Mouse (Mus musculus) liver, embryonic 15.5 days (tissue): Measurements from ENCODE around the gene Olfr670. TPM values are rescaled to one million over a fixed set of nuclear protein-coding genes. Genes with fewer than 3 reads are reported as not detected.
"Not testable (repeated sequence)": the region's sequence is repeated elsewhere in the genome, so short reads cannot be mapped to it uniquely, and the experiment has no call there.

Source experiments
- ATAC-seq: fragments of 200-750 bp; cut with Nextera tagmentation; 2 replicates; pipeline ENCODE4 v1.8.0; 2017; ENCODE audit warnings: moderate number of reproducible peaks, mild to moderate bottlenecking, moderate library complexity; ENCODE audit not compliant: insufficient read depth
- H3K27ac ChIP-seq: fragments of 300-500 bp; sonication (generic); replicated peaks from 2 replicates; pipeline ENCODE4 v1.5.1; 2015; ENCODE audit warnings: mild to moderate bottlenecking, inconsistent platforms
- H3K27me3 ChIP-seq: fragments of 300-500 bp; sonication (generic); 2 replicates; pipeline ENCODE4 v1.6.1; 2015; ENCODE audit warnings: mild to moderate bottlenecking, inconsistent platforms
- H3K36me3 ChIP-seq: fragments of 300-500 bp; sonication (generic); replicated peaks from 2 replicates; pipeline ENCODE4 v1.6.1; 2015; ENCODE audit warnings: moderate library complexity, mild to moderate bottlenecking, inconsistent platforms
- H3K4me1 ChIP-seq: fragments of 300-500 bp; sonication (generic); replicated peaks from 2 replicates; pipeline ENCODE4 v1.6.1; 2015; ENCODE audit warnings: inconsistent platforms
- H3K4me2 ChIP-seq: fragments of 300-500 bp; sonication (generic); 2 replicates; pipeline ENCODE4 v1.6.1; 2015; ENCODE audit warnings: moderate library complexity, mild to moderate bottlenecking, inconsistent platforms
- H3K4me3 ChIP-seq: fragments of 300-500 bp; sonication (generic); replicated peaks from 2 replicates; pipeline ENCODE4 v1.5.1; 2015; ENCODE audit warnings: mild to moderate bottlenecking, inconsistent platforms
- H3K9ac ChIP-seq: fragments of 300-500 bp; sonication (generic); 2 replicates; pipeline ENCODE4 v1.6.1; 2015; ENCODE audit warnings: moderate library complexity, mild to moderate bottlenecking, inconsistent platforms
- H3K9me3 ChIP-seq: fragments of 300-500 bp; sonication (generic); replicated peaks from 2 replicates; pipeline ENCODE4 v1.6.1; 2016; ENCODE audit warnings: inconsistent platforms
- WGBS: fragments of 180-500 bp; shearing (Covaris S2); methylation state at CpG from one replicate; pipeline ENCODE4 v1.1.7; 2015; ENCODE audit warnings: mixed read lengths; ENCODE audit not compliant: insufficient replicate concordance; 5-methylcytosine and 5-hydroxymethylcytosine counted together
- polyA plus RNA-seq: library from polyadenylated mRNA; unstranded; fragments of >200 nt; fragmentation: Nextera tagmentation; extraction: Ambion mirVana; gene quantifications from 2 replicates; pipeline ENCODE4 v1.2.1, GENCODE M21; 2015

The Olfr670 gene
- polyA plus RNA-seq = not detected in 2 replicates

DNA sequence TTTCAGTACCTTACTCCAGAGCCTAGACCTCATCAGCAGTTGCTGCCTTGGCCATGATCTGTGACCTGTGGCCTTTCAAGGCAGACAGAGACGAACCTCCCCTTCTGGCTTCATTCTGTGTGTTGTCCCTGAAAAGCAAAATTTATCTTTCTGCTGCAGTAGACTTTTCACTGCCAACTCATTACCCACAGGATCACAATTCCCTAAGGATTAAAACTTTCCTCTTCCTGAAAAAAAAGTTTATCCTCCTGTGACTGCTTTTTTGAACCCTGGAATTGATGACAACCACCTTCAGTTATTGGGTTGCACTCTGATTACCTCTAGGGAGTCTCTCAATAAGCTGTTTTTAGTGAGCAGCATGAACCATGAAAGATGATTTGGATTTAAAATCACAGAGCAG is at the start of gene Olfr670:
Gene Olfr670 (minus strand): TSS at position 101 of the 400 bp plus-strand sequence.
- Histone ChIP-seq H3K36me3 (no peaks in the 10 kb centered on the region), H3K27ac (no peak within 1 kb of the TSS), H3K4me1 (no peaks in the 10 kb centered on the region), H3K4me2 (no peak within 1 kb of the TSS), H3K9me3 (no peaks in the 10 kb centered on the region), H3K27me3 (no peaks in the 10 kb centered on the region), H3K9ac (no peak within 1 kb of the TSS), H3K4me3 (no peak within 1 kb of the TSS)
- 19% methylated on average over 1 of the region's 1 CpGs for WGBS
- no peak for ATAC-seq

DNA sequence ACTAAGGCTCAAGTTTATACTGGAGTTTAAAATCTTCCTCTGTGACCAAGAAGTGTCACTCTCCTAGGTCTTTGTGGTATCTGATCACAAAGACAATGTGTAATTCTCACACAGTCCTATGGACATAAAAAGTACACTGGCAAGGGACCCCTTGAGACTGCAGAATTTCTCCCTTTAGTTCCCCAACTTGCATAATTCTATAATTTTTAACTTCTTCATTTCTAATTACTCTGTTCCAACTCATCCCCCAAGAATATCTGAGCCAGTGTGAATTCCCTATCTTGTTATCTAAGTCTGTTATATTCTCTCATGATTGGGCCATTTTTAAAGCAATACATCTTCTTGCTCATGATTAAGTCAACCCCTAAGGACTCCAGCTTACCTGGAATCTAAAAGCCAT is 39.5 kb upstream of the Olfr670 start, which contains the start of gene Olfr672:
Gene Olfr672 (minus strand): TSS at position 101 of the 400 bp plus-strand sequence.
- no peak within 1 kb of the TSS for H3K9ac ChIP-seq
- H3K4me2 ChIP-seq = no peak within 1 kb of the TSS
- H3K27ac ChIP-seq = no peak within 1 kb of the TSS
- no peak within 1 kb of the TSS for H3K4me3 ChIP-seq
- no peaks in the 10 kb centered on the region for H3K36me3 ChIP-seq
- H3K9me3 ChIP-seq = no peaks in the 10 kb centered on the region
- no peaks in the 10 kb centered on the region for H3K27me3 ChIP-seq
- no peak for ATAC-seq
- no peaks in the 10 kb centered on the region for H3K4me1 ChIP-seq

DNA sequence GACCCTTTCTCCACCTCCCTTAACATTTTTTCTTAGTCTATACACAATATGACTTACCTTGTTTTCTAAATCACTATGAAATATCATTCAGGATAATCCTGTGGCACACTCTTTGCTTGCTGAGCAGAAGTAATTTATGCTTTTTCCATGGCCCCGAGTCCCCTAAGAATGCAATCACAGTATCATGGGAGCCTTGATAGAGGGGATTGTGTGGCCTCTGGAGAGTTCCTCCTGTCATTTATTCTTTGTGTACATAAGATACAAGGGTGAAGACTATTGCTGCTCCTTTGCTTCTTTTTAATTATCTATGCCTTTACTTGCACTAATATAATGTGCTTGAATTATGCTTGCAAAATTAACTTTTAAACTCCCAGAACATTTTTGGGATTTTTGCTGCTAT is 16.6 kb upstream of the Olfr670 start, which contains the start of gene Olfr671:
Gene Olfr671 (minus strand): TSS at position 101 of the 400 bp plus-strand sequence.
- no peaks in the 10 kb centered on the region for H3K9me3 ChIP-seq
- no peak for ATAC-seq
- 53% methylated on average over 1 of the region's 1 CpGs for WGBS
- no peak within 1 kb of the TSS for H3K9ac ChIP-seq
- H3K4me3 ChIP-seq = no peak within 1 kb of the TSS
- H3K4me1 ChIP-seq = no peaks in the 10 kb centered on the region
- no peak within 1 kb of the TSS for H3K27ac ChIP-seq
- no peaks in the 10 kb centered on the region for H3K27me3 ChIP-seq
- H3K4me2 ChIP-seq = no peak within 1 kb of the TSS
- no peaks in the 10 kb centered on the region for H3K36me3 ChIP-seq

DNA sequence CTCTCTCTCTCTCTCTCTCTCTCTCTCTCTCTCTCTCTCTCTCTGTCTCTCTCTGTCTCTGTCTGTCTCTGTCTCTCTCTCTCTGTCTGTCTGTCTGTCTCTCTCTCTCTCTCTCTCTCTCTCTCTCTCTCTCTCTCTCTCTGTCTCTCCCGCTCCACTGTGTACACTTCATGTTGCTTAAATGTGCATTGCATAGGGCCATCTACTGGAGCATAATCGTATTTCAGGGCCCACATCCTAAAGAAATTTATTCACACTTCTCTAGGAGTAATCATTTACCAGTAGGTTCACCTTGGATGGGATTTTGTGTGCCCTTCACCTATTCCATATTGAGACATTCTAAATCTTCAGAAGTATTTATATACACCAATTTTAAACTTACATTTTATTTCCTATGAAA is 10.1 kb upstream of the Olfr670 start:
- ATAC-seq, H3K9ac ChIP-seq, H3K9me3 ChIP-seq, H3K36me3 ChIP-seq, H3K27me3 ChIP-seq, H3K4me2 ChIP-seq, H3K4me1 ChIP-seq, H3K4me3 ChIP-seq, H3K27ac ChIP-seq: not testable (repeated sequence)
- 44% methylated on average over 2 of the region's 2 CpGs for WGBS

DNA sequence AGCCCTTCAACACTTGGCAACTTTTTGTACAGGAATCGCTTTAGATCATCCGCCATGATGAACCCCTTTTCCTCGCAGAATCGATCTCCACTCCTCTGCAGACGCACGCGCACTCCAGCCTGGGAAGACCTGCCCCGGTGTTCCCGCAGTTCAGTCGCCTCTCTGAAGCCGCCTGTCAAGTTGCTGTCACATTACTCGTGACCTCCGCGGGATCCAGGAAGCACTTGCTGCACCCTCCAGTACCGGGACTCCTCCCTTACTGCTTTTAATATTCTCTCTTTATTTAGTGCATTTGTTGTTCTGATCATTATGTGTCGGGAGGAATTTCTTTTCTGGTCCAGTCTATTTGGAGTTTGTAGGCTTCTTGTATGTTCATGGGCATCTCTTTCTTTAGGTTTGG is 12.2 kb downstream of the Olfr670 start:
- not testable (repeated sequence) for H3K9me3 ChIP-seq, H3K4me2 ChIP-seq, H3K9ac ChIP-seq, H3K4me3 ChIP-seq, H3K27me3 ChIP-seq, H3K4me1 ChIP-seq, ATAC-seq, H3K36me3 ChIP-seq, H3K27ac ChIP-seq
- WGBS = 77% methylated on average over 16 of the region's 16 CpGs

DNA sequence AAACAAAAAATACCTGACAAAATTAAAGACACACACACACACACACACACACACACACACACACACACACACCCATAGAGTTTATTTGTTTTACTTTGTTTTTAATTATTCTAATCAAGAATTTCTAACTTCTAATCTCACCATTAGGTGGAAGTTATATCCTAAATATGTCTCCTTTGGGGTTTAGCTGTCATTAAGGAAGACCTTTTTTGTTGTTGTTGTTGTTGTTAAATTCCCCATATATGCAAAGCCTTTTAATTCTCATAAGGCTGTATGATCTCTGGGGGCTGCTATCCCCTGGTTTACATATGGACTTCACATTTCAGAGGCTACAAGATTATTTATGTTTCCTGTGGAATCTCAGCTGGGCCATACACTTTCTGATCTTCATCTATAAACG is 28.5 kb downstream of the Olfr670 start, which contains the start of gene Olfr669:
Gene Olfr669 (plus strand): TSS at position 301 of the 400 bp plus-strand sequence.
- ATAC-seq = no peak
- Histone ChIP-seq H3K36me3 (no peaks in the 10 kb centered on the region), H3K4me2 (no peak within 1 kb of the TSS), H3K4me1 (no peaks in the 10 kb centered on the region), H3K27me3 (no peaks in the 10 kb centered on the region), H3K9ac (no peak within 1 kb of the TSS), H3K9me3 (no peaks in the 10 kb centered on the region), H3K4me3 (no peak within 1 kb of the TSS), H3K27ac (no peak within 1 kb of the TSS)
- 67% methylated on average over 1 of the region's 1 CpGs for WGBS

DNA sequence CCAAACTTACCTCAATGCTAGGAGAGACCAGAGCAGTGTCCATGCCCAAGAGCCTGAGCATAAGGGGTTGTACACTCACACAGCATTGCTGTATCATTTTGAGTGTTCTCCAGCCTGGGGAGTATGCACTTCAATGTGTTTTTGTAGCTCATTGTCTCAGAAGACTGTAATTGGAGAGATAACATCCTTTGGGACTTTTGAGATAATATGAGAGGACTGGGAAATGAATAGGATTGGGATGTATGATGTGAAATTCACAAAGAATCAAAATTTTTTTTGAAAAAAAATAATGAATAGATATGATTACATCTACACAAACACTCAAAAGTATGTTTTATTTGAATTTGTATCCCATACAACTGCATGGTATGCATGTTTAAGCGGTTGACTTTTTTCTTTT is 34.5 kb downstream of the Olfr670 start, which contains the start of gene Olfr668:
Gene Olfr668 (minus strand): TSS at position 101 of the 400 bp plus-strand sequence.
- Histone ChIP-seq H3K36me3 (no peaks in the 10 kb centered on the region), H3K4me3 (no peak within 1 kb of the TSS), H3K9ac (no peak within 1 kb of the TSS), H3K4me1 (no peaks in the 10 kb centered on the region), H3K27ac (no peak within 1 kb of the TSS), H3K4me2 (no peak within 1 kb of the TSS), H3K27me3 (no peaks in the 10 kb centered on the region), H3K9me3 (no peaks in the 10 kb centered on the region)
- ATAC-seq = no peak
- WGBS = 44% methylated on average over 1 of the region's 1 CpGs

DNA sequence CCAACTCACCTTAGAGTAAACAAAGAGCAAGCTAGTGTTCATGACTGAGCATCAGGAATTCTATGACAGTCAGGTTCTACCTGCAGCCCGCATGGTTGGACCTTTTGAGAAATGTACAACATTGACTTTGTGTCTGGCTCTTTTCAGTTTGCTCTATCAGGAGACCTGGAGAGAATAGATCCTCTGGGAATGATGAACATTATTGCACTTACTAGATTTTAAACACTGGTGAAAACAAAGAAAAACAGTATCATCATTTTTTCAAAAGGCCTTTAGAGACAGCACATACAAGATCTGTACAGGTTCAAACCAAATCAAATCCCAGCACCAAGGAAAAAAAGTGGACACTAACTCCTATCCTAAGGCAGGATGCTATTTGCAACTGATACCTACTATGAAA is 41.0 kb downstream of the Olfr670 start, which contains the start of gene Olfr667:
Gene Olfr667 (minus strand): TSS at position 101 of the 400 bp plus-strand sequence.
- Histone ChIP-seq H3K9ac (no peak within 1 kb of the TSS), H3K4me2 (no peak within 1 kb of the TSS), H3K36me3 (no peaks in the 10 kb centered on the region), H3K27me3 (no peaks in the 10 kb centered on the region), H3K4me1 (no peaks in the 10 kb centered on the region), H3K4me3 (no peak within 1 kb of the TSS), H3K27ac (no peak within 1 kb of the TSS), H3K9me3 (no peaks in the 10 kb centered on the region)
- ATAC-seq = no peak
- WGBS = 63% methylated on average over 1 of the region's 1 CpGs

Other genes with a start within 250 kb of the Olfr670 start
- gene Usp17le, start 185.2 kb downstream of the Olfr670 start, polyA plus RNA-seq = not detected in 2 replicates
- not detected in 2 replicates for gene Usp17lb, start 120.0 kb downstream of the Olfr670 start, polyA plus RNA-seq
- gene Usp17la, start 105.6 kb downstream of the Olfr670 start, polyA plus RNA-seq = not detected in 2 replicates
- not detected in 2 replicates for gene Olfr665, start 84.6 kb downstream of the Olfr670 start, polyA plus RNA-seq
- gene Olfr666, start 66.7 kb downstream of the Olfr670 start, polyA plus RNA-seq = not detected in 2 replicates
- gene Olfr667, start 41.1 kb downstream of the Olfr670 start, polyA plus RNA-seq = not detected in 2 replicates
- gene Olfr668, start 34.6 kb downstream of the Olfr670 start, polyA plus RNA-seq = not detected in 2 replicates
- gene Olfr669, start 28.4 kb downstream of the Olfr670 start, polyA plus RNA-seq = not detected in 2 replicates
- not detected in 2 replicates for gene Olfr671, start 16.5 kb upstream of the Olfr670 start, polyA plus RNA-seq
- not detected in 2 replicates for gene Olfr672, start 39.4 kb upstream of the Olfr670 start, polyA plus RNA-seq
- not detected in 2 replicates for gene Olfr675, start 65.8 kb upstream of the Olfr670 start, polyA plus RNA-seq
- gene Olfr676, start 70.1 kb upstream of the Olfr670 start, polyA plus RNA-seq = not detected in 2 replicates
- gene Olfr677, start 88.8 kb upstream of the Olfr670 start, polyA plus RNA-seq = not detected in 2 replicates
- gene Olfr678, start 101.9 kb upstream of the Olfr670 start, polyA plus RNA-seq = not detected in 2 replicates
- gene Olfr679, start 118.6 kb upstream of the Olfr670 start, polyA plus RNA-seq = not detected in 2 replicates
- not detected in 2 replicates for gene Olfr680-ps1, start 130.2 kb upstream of the Olfr670 start, polyA plus RNA-seq
- gene Olfr681, start 154.2 kb upstream of the Olfr670 start, polyA plus RNA-seq = not detected in 2 replicates
- not detected in 2 replicates for gene Olfr683, start 184.4 kb upstream of the Olfr670 start, polyA plus RNA-seq
- gene Olfr684, start 201.0 kb upstream of the Olfr670 start, polyA plus RNA-seq = not detected in 2 replicates
- gene Olfr685, start 223.4 kb upstream of the Olfr670 start, polyA plus RNA-seq = not detected in 2 replicates
- gene Olfr686, start 244.9 kb upstream of the Olfr670 start, polyA plus RNA-seq = not detected in 2 replicates